Mouse (Mus musculus) left cerebral cortex, adult 2 months (tissue): Measurements from ENCODE around the gene Cbfb. TPM values are rescaled to one million over a fixed set of nuclear protein-coding genes. Genes with fewer than 3 reads are reported as not detected.
A peak's percentile ranks its signal among the peaks of the same experiment; 100 is the strongest.

ENCODE experiments used
- DNase-seq, 2 experiments: peaks; one replicate each; pipeline ENCODE4 v3.0.0; 2021 to 2022; ENCODE audit warnings: low spot score in 2 of 2, mixed read lengths in 1 of 2; ENCODE audit errors: extremely low spot score in 1 of 2
- H3K27ac ChIP-seq: fragments of 200-600 bp; 2 replicates; pipeline ENCODE4 v1.8.1; 2022
- H3K4me3 ChIP-seq: fragments of 200-600 bp; 2 replicates; pipeline ENCODE4 v1.8.1; 2022
- CTCF ChIP-seq: fragments of 200-600 bp; IDR thresholded peaks from 2 replicates; pipeline ENCODE4 v1.8.1; 2022; ENCODE audit warnings: antibody characterized with exemption, mild to moderate bottlenecking, moderate library complexity
- intact Hi-C: fragments of 180-260 bp; cut with DNase I; formaldehyde crosslinking; loops from one replicate; pipeline ENCODE4 v1.15.1; 2025
- long read RNA-seq, 2 experiments: library from polyadenylated mRNA; stranded (forward); transcript quantifications; one replicate each; pipeline ENCODE4 v2.0.0; 2021; ENCODE audit warnings: borderline mapping rate in 2 of 2
- total RNA-seq, 2 experiments: library from RNA; stranded (reverse); gene quantifications; 2 replicates each; pipeline ENCODE4 v1.2.3; 2021

Cbfb gene
- total RNA-seq = 10 to 100 TPM; 20.7 to 22.3 TPM
- long read RNA-seq, experiment 1, transcript Cbfb-202 (6 exons, 2,891 nt) = major isoform, 14 of 33 reads
- long read RNA-seq, experiment 1, transcript Cbfb-201 (6 exons, 2,883 nt) = minor isoform, 9 of 33 reads
- long read RNA-seq, experiment 1, partial matches to known transcripts = 2 of 33 reads
- long read RNA-seq, experiment 1, other reads (novel, unspliced or antisense) = 8 of 33 reads
- long read RNA-seq, experiment 2, transcript Cbfb-202 (6 exons, 2,891 nt) = major isoform, 12 of 19 reads
- long read RNA-seq, experiment 2, partial matches to known transcripts = 1 of 19 reads
- long read RNA-seq, experiment 2, other reads (novel, unspliced or antisense) = 3 of 19 reads

DNA sequence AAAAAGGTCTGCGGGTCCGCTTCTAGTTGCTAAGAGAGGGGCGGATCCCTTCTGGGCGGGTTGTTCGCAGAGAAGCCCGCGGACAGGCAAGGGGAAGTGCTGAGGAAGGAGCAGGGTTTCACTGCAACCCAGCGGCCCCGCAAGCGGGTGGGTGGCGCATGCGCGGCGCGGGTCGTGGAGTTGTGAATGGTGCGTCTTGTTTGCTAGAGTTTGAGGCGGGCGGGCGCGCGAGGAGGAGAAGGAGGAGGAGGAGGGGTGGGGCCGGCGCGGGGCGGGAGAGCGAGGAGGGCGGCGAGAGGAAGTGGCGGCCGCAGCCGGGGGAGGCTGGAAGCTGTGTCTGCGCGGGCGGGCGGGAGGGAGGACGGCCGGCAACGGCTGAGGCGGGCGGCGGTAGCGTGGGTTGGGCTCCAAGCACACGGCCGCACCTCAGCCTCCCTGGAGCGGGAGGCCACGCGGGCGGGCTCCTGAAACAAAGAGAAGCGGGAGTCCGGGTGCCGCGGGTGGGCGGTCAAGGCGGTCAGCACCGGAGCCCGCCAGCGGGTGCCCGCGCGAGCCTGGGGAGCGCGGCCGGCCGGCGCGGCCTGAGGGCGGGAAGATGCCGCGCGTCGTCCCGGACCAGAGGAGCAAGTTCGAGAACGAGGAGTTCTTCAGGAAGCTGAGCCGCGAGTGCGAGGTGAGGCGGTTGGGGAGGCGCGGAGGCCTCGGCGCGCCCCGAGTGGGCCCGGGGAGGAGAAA, at the start of gene Cbfb:
Gene Cbfb, plus strand, starts transcription at position 294 of the 735 bp plus-strand sequence.
- TF ChIP-seq CTCF = no peak
- peak; percentile 90 to 91 for DNase-seq
- intact Hi-C loops = loop anchor here (5.0 kb wide), 1 partner anchor 52 kb away; no protein-coding TSS in a partner anchor
- Histone ChIP-seq H3K4me3 (peak within 1 kb of the TSS; percentile 85), H3K27ac (peak within 1 kb of the TSS; percentile 82)

DNA sequence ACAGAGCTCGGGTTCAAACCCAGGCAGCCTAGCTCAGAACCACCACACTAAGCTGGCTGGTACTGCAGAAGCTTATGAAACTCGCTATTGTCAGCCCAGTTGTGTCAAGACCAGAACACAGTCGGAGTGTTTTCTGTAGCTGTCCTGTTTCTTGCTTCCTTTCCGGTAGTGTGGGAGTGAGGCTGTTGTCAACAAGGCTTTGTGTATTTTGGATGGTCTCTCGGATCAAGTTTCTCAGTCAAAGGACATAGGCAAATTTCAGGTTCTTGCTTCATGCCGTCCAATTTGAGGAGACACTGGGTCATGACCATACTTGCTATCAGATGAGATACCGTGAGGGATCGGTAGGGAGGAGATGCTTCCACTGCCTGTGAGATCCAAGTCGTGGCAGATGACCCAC, 40.6 kb upstream of the Cbfb start:
- DNase-seq = no peak
- TF ChIP-seq CTCF = no peak
- intact Hi-C loops = no loop called here

DNA sequence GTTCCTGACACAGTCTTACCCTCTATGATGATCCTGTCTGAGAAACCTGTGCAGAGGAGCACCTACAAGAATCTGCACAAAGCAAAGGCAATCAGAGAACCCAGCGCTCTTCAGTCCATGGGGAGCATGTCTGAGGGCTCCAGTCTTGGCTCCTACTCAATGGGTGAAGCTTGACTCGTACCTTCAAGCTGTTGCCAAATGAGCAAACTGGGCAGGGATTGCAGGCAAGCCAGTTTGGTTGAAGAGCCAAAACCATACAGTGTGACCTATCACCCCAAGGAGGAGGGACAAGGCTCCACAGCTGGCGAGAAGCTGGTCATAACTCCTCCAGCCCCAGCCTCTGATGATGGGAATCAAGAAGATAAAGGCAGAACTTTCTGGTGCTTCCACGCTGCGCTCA, 39.0 kb upstream of the Cbfb start, which contains the start of gene Ces4a:
Gene Ces4a, plus strand, starts transcription at position 292 of the 400 bp plus-strand sequence.
- H3K4me3 ChIP-seq = no peak within 1 kb of the TSS
- intact Hi-C loops = no loop called here
- H3K27ac ChIP-seq = no peak within 1 kb of the TSS
- no peak for DNase-seq
- no peak for TF ChIP-seq CTCF

More for the DNA sequence above, 40.6 kb upstream of the Cbfb start:
- no peak overlapping the region for H3K4me3 ChIP-seq
- H3K27ac ChIP-seq = no peak overlapping the region

DNA sequence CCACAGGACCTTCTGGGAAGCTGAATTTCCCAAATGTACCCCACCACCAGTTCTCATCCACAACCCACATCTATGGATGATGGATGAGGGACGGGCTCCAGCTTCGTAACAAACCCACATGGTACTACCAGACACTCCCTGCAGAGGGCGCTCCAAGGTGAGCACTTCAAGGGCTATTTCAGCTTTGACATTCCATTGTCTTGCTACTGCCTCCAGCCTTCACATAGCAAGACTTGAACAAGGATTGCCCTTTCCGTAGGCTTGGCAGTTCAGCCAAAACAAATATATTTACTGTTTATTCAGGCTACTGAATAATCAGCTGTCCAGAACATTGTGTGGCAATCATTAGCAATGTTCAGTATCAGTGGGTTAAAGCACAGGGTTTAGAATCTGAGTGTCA, 32.1 kb upstream of the Cbfb start:
- H3K4me3 ChIP-seq = no peak overlapping the region
- no peak overlapping the region for H3K27ac ChIP-seq
- peak; percentile 23 to 46 for DNase-seq
- intact Hi-C loops = loop anchor here (2.0 kb wide), 1 partner anchor 80 kb away; no protein-coding TSS in a partner anchor
- TF ChIP-seq CTCF = peak; percentile 84

DNA sequence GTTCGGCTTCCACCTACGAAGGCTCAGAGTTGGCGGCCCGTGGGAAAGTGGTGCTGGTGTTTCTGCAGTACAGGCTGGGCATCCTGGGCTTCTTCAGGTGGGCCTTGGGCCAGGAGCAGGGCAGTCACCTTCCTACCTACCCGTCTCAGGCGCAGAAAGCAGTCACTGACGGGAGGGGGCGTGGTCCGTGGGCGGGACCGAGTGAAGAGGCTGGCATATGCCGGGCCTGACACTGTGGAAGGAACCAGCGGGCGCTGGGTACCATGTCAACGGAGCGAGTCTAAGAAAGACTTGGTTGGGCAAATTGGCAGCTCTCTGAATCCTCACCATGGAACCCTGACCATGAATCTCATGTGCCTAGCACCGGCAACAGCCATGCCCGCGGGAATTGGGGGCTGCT, 28.1 kb upstream of the Cbfb start:
- intact Hi-C loops = no loop called here
- H3K27ac ChIP-seq = no peak overlapping the region
- H3K4me3 ChIP-seq = no peak overlapping the region
- no peak for TF ChIP-seq CTCF
- no peak for DNase-seq

DNA sequence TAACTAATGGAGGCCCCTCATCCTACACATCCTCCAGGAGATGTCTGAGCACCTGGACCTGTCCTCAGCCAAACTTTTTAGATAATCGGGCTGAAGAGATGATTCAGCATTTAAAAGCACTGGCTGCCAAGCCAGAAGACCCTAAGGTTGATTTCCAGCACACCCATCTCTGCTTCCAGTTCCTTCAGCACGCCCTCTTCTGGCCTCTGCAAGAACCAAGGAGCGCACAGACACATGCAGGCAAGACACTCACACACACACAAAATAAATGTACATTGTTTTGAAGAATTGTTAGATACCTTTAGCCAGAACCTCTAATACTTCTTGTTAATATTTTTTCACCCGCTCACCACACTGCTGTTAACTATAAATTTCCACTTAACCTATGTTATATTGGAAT, 18.8 kb upstream of the Cbfb start:
- Histone ChIP-seq H3K27ac (no peak overlapping the region), H3K4me3 (no peak overlapping the region)
- DNase-seq = no peak
- intact Hi-C loops = no loop called here
- no peak for TF ChIP-seq CTCF

DNA sequence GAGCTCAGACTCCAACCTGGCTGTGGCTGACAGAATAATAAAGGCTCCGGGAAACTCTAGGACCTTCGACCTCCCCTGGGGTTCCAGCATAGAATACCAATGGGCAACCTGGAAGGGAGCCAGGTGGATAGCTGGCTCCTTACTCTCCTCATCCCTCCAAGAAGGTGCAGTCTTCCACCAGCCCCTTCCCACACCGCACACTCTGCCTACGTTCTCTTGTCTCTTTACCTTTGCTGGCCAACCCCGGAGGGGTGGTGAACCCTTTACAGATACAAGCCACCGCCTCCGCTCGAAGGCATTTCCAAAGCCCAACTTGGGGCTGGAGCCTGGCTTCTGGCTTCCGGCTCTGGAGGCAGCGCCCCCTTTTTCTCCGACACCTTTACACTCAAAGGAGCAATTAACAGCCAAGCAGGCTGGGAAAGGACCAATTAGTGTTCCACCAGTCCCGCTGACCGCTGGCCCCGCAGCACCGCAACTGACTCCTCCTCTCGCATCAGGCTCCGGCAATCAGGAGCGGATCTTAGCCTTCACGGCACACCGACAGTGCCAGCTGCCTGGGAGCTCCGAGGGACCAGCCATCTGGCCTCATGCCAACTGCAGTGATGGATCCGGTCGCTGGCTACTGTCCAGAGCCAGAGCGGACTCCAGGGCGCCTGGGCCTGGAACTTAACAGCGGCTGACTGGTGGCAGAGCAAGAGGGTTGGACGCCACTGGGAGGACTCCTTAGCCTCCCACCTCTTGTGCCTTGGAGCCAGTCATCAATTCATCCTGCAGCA, 17.7 kb upstream of the Cbfb start:
- DNase-seq = peak; percentile 62 to 75
- Histone ChIP-seq H3K4me3 (peak overlapping the region; percentile 41), H3K27ac (0 out of 2 replicates have a peak overlapping the region, but pooled peaks have one; percentile 17)
- intact Hi-C loops = no loop called here
- no peak for TF ChIP-seq CTCF

DNA sequence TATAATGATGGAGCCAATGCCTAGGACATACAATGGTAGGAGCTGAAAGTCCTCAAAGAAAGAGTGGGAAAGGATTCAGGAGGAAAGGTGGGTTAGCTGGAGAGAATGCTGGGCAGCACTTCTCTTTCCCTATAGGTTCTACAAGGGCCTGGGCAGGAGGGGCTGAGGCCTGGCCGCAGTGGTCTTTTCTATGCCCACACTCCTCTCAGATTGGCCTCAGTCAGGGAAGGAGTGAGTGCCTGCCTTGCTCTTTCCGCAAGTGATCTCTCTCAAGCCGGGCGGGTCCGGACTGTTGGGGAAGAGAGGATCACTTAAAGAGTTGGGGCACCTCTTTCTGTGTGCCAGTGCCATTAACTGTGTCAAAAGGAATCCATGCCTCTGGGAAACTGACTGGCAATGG, 16.2 kb upstream of the Cbfb start:
- TF ChIP-seq CTCF = no peak
- no peak overlapping the region for H3K4me3 ChIP-seq
- no peak overlapping the region for H3K27ac ChIP-seq
- DNase-seq = no peak
- intact Hi-C loops = no loop called here

DNA sequence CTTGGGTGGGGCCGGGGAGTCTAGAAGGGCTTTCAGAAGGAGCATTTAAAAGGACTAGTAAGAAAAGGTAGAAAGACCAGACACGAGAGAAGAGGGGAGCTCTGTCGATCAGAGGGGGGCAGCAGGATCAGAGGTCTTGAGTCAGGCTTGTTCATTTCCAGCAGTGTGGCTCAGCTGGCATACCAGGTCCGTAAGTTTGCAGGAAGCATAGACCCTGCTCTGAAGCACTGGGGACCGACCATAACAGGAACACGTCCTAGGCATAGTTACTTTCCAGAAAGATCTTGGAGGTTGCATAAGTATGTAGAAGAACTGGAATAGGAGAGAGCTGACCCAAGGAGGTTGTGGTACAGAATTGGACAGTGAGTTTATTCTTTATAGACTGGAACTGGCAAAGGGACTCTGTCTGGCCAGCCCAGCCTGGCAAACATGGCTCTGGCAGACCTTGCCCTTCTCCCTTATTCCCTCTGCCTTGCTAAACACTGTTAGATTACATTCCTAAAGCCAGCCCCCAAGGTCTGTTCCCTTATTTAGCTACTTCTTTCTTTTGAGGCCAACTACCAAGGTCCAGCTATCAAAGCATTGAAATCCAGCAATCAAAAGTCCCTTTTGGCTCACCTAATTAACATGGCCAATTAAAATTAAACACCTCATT, 15.3 kb upstream of the Cbfb start:
- no peak overlapping the region for H3K4me3 ChIP-seq
- intact Hi-C loops = no loop called here
- DNase-seq = no peak
- TF ChIP-seq CTCF = no peak
- no peak overlapping the region for H3K27ac ChIP-seq

DNA sequence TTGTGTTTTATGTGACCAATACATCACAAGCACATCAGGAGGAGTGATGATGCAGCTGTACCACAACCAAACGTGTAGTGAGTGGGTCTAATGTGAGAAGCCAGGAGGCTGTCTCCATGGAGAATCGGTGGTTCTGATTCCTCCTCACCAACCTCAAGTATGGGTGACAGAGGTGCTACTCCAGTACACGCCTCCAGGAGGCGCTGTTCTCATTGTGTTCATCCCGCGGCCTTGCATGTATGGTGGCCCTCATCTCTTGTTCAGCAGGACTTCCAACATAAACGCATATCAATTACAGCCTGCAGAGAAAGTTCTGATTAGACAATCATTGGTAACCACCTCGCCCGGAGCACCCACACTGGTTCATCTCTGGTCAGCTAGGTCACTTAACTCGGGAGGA, 12.9 kb upstream of the Cbfb start:
- peak; percentile 55 for TF ChIP-seq CTCF
- no peak overlapping the region for H3K4me3 ChIP-seq
- DNase-seq = no peak
- intact Hi-C loops = no loop called here
- no peak overlapping the region for H3K27ac ChIP-seq

DNA sequence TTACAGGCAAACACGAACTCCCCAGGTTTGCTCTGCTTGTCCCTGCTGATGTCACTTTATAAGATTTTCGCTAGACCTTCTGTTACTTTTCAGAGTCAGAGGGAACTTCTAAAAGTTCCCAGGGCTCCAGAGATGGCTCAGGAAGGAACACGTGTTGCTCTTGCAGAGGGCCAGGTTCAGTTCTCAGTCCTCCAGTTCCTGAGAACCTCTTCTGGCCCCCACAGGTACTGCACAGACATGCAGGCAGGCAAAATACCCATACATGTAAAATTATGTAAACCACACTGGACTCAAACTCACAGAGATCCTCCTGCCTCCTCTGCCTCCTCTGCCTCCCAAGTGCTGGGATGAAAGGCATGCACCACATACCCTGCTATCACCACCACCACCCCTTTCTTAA, 12.4 kb upstream of the Cbfb start:
- intact Hi-C loops = no loop called here
- Histone ChIP-seq H3K4me3 (no peak overlapping the region), H3K27ac (no peak overlapping the region)
- no peak for DNase-seq
- TF ChIP-seq CTCF = no peak
